Mouse (Mus musculus): Measurements from ENCODE around the gene Hoxa1. TPM values are rescaled to one million over a fixed set of nuclear protein-coding genes. Genes with fewer than 3 reads are reported as not detected.

Gene Hoxa1
- polyA plus RNA-seq, 1 experiment, result 2.0 TPM

DNA sequence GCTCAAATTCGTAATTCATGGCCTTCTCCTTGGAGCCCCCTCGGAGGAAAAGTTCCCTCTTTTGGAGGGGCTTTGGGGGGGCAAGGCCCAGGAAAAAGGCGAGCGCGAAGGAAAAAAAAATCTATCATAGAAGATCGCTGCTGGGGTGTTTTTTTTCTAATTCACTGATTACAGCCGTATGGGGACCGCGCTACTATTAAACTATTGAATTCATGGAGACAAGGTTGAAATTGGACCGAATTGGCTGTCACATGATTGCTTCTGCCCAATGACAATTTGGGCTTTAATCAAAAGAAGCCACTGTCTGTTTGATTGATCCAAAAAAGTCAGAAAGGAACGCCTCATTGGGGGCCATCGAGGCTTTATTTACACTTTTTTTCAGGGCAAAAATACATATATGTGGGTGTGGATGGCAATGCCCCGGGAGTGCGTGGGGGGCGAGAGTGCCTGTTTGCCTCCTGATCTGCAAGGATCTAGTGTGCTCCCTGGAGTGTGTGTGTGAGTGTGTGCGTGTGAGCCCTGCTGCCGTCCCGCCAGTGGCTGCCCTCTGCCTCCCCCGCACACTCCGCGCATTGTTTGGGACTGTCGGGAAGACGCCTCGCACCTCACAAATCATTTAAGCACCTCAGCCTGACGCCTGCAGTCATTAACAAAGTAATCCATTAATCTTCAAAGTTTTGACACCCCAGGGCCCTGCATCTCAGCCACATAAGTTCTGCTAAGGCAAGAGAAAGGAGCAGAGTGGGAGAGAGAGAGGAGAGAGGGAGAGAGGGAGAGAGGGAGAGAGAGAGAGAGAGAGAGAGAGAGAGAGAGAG lies 6.7 kb upstream of the Hoxa1 start, which contains the start of gene Hoxa2:
Gene Hoxa2, minus strand, starts transcription at position 206 of the 815 bp plus-strand sequence.
- TF ChIP-seq SRF (IDR thresholded peaks at IDR 0.05; ENCODE audit: control insufficient read depth, insufficient read length, low read depth) (no peak), POLR2AphosphoS2 (IDR thresholded peaks at IDR 0.05; ENCODE audit: insufficient read length, low read depth) (peak; percentile 57)
- peaks cover 9% of the 10 kb centered on the region for H3K79me2 ChIP-seq (ENCODE audit: control insufficient read depth, insufficient read depth)

DNA sequence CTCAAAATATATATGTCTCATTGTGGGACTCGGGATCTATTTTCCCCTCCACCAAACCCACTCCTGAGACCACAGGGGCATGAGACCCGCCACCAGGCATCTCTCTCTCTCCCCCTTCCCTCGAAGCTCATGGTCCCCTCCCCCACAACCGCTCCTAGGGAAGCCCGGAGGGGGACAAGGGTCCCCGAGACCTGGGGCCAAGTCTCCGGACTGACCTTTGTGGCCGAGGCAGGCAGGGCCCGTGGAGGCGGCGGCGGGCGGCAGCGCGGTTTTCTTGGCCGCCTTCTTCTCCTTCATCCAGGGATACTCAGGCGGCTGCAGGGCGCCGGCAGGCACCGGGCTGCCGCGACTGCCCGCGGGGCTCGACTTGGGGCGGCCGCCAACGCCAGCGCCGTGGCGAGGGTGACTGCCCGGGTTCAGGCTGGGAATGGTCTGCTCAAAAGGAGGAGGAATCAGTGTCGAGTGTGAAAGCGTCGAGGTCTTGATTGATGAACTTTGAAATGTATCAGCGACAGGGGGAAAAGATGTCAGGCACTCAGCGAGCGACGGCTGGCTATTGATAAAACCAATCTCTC lies 6.0 kb upstream of the Hoxa1 start:
- no peak overlapping the region for H3ac ChIP-seq (ENCODE audit: control insufficient read depth, insufficient read length)
- H3K27me3 ChIP-seq (ENCODE audit: control insufficient read depth, insufficient read depth, insufficient read length), result no peaks in the 10 kb centered on the region
- TF ChIP-seq TCF12 (IDR thresholded peaks at IDR 0.05; ENCODE audit: insufficient read depth, poor library complexity, severe bottlenecking) (no peak), E2F4 (IDR thresholded peaks at IDR 0.05; ENCODE audit: insufficient read depth) (no peak), POLR2AphosphoS2 (IDR thresholded peaks at IDR 0.05; ENCODE audit: insufficient read length, low read depth) (no peak), REST (IDR thresholded peaks at IDR 0.05; ENCODE audit: insufficient read depth, insufficient read length) (no peak), SRF (IDR thresholded peaks at IDR 0.05; ENCODE audit: control insufficient read depth, insufficient read length, low read depth) (no peak), CEBPB (IDR thresholded peaks at IDR 0.05; ENCODE audit: insufficient read depth, poor library complexity, severe bottlenecking) (no peak), MAX (IDR thresholded peaks at IDR 0.05; ENCODE audit: low read depth) (no peak)
- H3K4me2 ChIP-seq (ENCODE audit: low read depth), result no peak overlapping the region
- peaks cover 10% of the 10 kb centered on the region for H3K36me3 ChIP-seq (ENCODE audit: control insufficient read depth, insufficient read depth)
- H3K4me3 ChIP-seq, result no peak overlapping the region
- peaks cover 15% of the 10 kb centered on the region for H3K79me2 ChIP-seq (ENCODE audit: control insufficient read depth, insufficient read depth)

More for the DNA sequence above, 6.7 kb upstream of the Hoxa1 start, which contains the start of gene Hoxa2:
- Histone ChIP-seq H3K4me2 (ENCODE audit: low read depth) (no peak within 1 kb of the TSS), H3ac (ENCODE audit: control insufficient read depth, insufficient read length) (no peak within 1 kb of the TSS), H3K27me3 (ENCODE audit: control insufficient read depth, insufficient read depth, insufficient read length) (no peaks in the 10 kb centered on the region), H3K36me3 (ENCODE audit: control insufficient read depth, insufficient read depth) (peaks cover 10% of the 10 kb centered on the region), H3K4me3 (no peak within 1 kb of the TSS)

DNA sequence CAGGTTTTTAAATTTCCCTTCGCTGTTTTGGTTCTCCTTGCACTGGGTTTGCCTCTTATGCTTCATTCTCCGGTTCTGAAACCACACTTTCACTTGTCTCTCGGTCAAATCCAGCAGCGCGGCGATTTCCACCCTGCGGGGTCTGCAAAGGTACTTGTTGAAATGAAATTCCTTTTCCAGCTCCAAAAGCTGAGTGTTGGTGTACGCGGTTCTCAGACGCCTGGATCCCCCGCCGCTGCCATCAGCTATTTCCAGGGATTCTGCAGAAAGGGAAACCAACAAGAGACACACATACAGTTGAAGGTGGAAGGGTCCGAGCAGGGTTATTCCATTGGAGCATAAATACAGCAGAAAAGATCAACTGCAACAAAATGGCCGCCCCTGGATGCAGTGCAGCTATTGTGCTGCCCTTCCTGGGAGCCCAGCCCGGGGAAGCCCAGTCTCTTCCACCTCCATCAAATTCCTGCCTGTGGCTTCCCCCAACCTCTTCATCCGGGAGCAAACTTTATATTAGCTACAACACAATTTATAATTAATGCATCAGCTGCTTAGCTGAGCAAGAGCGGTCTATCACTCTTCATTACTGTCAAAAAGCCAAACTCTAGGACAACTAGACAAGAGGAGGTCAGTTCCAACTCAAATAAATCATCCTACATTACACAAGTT lies 5.4 kb upstream of the Hoxa1 start:
- H3ac ChIP-seq (ENCODE audit: control insufficient read depth, insufficient read length), result no peak overlapping the region
- no peak overlapping the region for H3K4me2 ChIP-seq (ENCODE audit: low read depth)
- TF ChIP-seq POLR2A (IDR thresholded peaks at IDR 0.05; ENCODE audit: insufficient read length, low read depth), result no peak
- H3K27me3 ChIP-seq (ENCODE audit: control insufficient read depth, insufficient read depth, insufficient read length), result no peaks in the 10 kb centered on the region
- peaks cover 10% of the 10 kb centered on the region for H3K36me3 ChIP-seq (ENCODE audit: control insufficient read depth, insufficient read depth)
- H3K79me2 ChIP-seq (ENCODE audit: control insufficient read depth, insufficient read depth), result peaks cover 16% of the 10 kb centered on the region
- no peak overlapping the region for H3K4me3 ChIP-seq

DNA sequence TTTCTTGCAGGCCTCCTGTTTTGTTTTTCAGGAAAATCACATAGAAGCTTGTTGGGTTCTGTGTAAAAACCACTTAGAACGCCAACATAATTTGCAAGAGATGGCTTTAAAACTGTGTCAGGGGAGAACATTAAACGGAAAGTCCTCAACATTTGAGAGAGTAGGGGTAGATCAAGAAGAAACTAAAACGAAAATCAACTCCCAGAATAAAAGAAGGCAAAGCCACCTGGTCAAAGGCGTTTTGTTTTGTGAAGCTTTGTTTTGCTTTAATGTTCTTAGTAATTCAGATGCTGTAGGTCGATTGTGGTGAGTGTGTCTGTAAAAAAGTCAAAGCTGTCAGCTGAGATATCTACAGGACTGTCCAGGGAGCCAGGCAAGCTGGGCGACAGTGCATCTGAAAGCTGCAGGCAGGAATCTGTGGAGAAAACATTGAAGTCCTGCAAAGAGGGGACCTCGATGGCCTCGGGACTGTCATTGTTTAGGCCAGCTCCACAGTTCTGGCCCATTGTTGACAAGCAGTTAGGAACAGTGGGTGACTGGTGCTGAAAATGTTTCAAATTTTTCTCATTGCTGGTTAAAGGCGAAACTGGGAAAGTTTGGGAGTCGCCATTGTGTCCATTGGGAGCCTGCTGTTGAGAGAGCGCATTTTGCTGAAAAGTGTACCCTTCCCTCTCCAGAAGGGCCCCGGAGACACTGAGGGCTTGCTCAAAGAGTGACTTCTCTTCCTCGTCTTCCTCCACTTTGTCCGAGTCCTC lies 4.7 kb upstream of the Hoxa1 start:
- Histone ChIP-seq H3K27me3 (ENCODE audit: control insufficient read depth, insufficient read depth, insufficient read length) (no peaks in the 10 kb centered on the region), H3K79me2 (ENCODE audit: control insufficient read depth, insufficient read depth) (peaks cover 16% of the 10 kb centered on the region), H3K4me2 (ENCODE audit: low read depth) (no peak overlapping the region), H3K36me3 (ENCODE audit: control insufficient read depth, insufficient read depth) (peaks cover 10% of the 10 kb centered on the region), H3ac (ENCODE audit: control insufficient read depth, insufficient read length) (no peak overlapping the region), H3K4me3 (no peak overlapping the region)
- TF ChIP-seq MYOG (IDR thresholded peaks at IDR 0.05; ENCODE audit: control insufficient read depth in 1 of 3, insufficient read depth in 1 of 3, insufficient read length in 2 of 3, low read depth in 2 of 3) (no peak), REST (IDR thresholded peaks at IDR 0.05; ENCODE audit: insufficient read depth, insufficient read length) (no peak), TCF12 (IDR thresholded peaks at IDR 0.05; ENCODE audit: insufficient read depth, poor library complexity, severe bottlenecking) (no peak), POLR2AphosphoS2 (IDR thresholded peaks at IDR 0.05; ENCODE audit: insufficient read length, low read depth) (no peak), POLR2A (IDR thresholded peaks at IDR 0.05; ENCODE audit: insufficient read length, low read depth) (no peak)

DNA sequence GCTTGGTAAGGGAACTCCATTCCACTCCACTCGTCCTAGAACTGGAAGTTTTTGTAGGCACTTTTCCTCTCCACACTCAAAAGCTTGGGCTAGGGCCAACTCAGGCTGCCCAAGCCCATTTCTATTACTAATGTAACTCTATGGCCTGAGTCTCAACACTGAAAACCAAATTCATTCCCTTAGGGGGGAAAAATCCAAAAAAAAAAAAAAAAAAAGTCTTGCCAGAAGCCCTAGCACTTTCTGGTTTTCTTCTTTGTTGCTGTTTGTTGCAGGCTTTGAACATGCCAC lies 3.9 kb upstream of the Hoxa1 start:
- Histone ChIP-seq H3ac (ENCODE audit: control insufficient read depth, insufficient read length) (no peak overlapping the region), H3K36me3 (ENCODE audit: control insufficient read depth, insufficient read depth) (peaks cover 10% of the 10 kb centered on the region), H3K27me3 (ENCODE audit: control insufficient read depth, insufficient read depth, insufficient read length) (no peaks in the 10 kb centered on the region), H3K4me2 (ENCODE audit: low read depth) (no peak overlapping the region), H3K79me2 (ENCODE audit: control insufficient read depth, insufficient read depth) (peaks cover 16% of the 10 kb centered on the region), H3K4me3 (no peak overlapping the region)
- TF ChIP-seq CEBPB (IDR thresholded peaks at IDR 0.05; ENCODE audit: insufficient read depth, poor library complexity, severe bottlenecking) (no peak), REST (IDR thresholded peaks at IDR 0.05; ENCODE audit: insufficient read depth, insufficient read length) (no peak), USF1 (IDR thresholded peaks at IDR 0.05; ENCODE audit: low read depth) (no peak), TCF3 (IDR thresholded peaks at IDR 0.05; ENCODE audit: insufficient read length, low read depth) (no peak), SRF (IDR thresholded peaks at IDR 0.05; ENCODE audit: control insufficient read depth, insufficient read length, low read depth) (no peak), E2F4 (IDR thresholded peaks at IDR 0.05; ENCODE audit: insufficient read depth) (no peak), MYOG (IDR thresholded peaks at IDR 0.05; ENCODE audit: control insufficient read depth in 1 of 3, insufficient read depth in 1 of 3, insufficient read length in 2 of 3, low read depth in 2 of 3) (no peak), POLR2A (IDR thresholded peaks at IDR 0.05; ENCODE audit: insufficient read length, low read depth) (no peak), POLR2AphosphoS2 (IDR thresholded peaks at IDR 0.05; ENCODE audit: insufficient read length, low read depth) (no peak), MAX (IDR thresholded peaks at IDR 0.05; ENCODE audit: low read depth) (no peak), MYOD1 (IDR thresholded peaks at IDR 0.05; ENCODE audit: control insufficient read depth in 1 of 3, insufficient read length in 2 of 3, low read depth in 2 of 3) (no peak)
